Mouse (Mus musculus): ENCODE results near the gene Nat8f3.
"Not testable (repeated sequence)": the region's sequence is repeated elsewhere in the genome, so short reads cannot be mapped to it uniquely, and the experiment has no call there.

DNA sequence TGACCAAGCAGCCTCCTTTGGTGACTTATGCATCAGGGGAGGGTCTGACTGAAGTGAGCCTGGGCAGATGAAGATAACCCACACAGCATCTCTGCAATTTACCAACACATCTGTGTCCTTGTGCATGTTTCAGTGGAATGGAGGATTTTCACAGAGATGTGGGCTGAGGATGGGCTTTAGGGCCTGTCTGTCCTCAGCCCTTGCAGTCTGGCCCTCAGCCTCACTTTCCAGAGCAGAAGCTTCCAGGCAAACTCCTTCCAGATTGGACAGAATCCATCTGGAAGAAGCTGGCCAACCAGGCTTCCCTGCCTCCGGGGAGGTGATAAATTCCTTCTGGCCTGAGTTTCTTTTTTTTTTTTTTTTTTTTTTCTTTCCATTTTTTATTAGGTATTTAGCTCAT is 55.9 kb downstream of the Nat8f3 start:
- TF ChIP-seq EP300, CTCF (IDR thresholded peaks at IDR 0.05; ENCODE audit: low read depth): not testable (repeated sequence)
